Mouse (Mus musculus): Measurements from ENCODE around the gene Gm21992.

DNA sequence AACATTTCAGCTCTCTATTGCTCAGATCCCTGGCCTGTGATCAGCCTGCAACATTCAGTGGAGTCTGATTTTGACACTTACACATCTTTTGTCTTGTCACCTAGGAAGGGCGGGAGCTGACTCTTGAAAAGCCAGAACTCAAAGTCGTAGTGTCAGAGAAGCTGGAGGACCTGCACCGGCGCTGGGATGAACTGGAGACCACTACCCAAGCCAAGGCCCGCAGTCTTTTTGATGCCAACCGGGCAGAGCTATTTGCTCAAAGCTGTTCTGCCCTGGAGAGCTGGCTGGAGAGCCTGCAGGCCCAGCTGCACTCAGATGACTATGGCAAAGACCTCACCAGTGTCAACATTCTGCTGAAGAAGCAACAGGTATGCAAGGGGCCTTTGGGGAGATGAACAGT is 69.2 kb downstream of the Gm21992 start:
- TF ChIP-seq CTCF (conservative IDR thresholded peaks at IDR 0.05; ENCODE audit: insufficient read depth, insufficient read length, low read depth, low read length): no peak
- TF ChIP-seq POLR2A (IDR thresholded peaks at IDR 0.05; ENCODE audit: low read depth, low read length): no peak

Measured in kidney, adult 2 months (tissue).